In genomic region chr19:15047306-15047868, GRCm38 (mm10) we compare ENCODE assay signal across 22 mouse cellular contexts.
DNase-seq lines count a peak whose midpoint lies in the region; ATAC-seq and TF ChIP-seq lines count a peak whose summit lies in the region.
"Had no signal": no experiment of that assay in that cellular context is flagged by ENCODE, and none has a peak within 500 bp of the region (broad histone marks: within the 10 kb centered on the region; RNA-seq: fewer than 3 reads in every experiment).

No protein-coding gene starts in this region.

- no peak overlapping the region for H3K9ac ChIP-seq in limb, embryonic 14.5 days (ENCODE audit: low read depth, low read length, severe bottlenecking)
- H3K9ac ChIP-seq: heart, embryonic 13.5 days; hindbrain, embryonic 15.5 days; intestine, embryonic 15.5 days; liver, embryonic 15.5 days; lung, embryonic 14.5 days; midbrain, embryonic 15.5 days; neural tube, embryonic 15.5 days had no signal

- H3K4me3 ChIP-seq in limb, embryonic 14.5 days (replicated peaks; ENCODE audit: low read length): no peak overlapping the region
- H3K4me3 ChIP-seq in midbrain, embryonic 10.5 days: no peak overlapping the region
- H3K4me3 ChIP-seq: heart, embryonic 13.5 days; hindbrain, embryonic 15.5 days; intestine, embryonic 15.5 days; liver, embryonic 15.5 days; midbrain, embryonic 15.5 days; neural tube, embryonic 15.5 days had no signal

- H3K4me1 ChIP-seq in limb, embryonic 14.5 days (ENCODE audit: control insufficient read depth, insufficient read depth, low read length): no peaks in the 10 kb centered on the region
- H3K4me1 ChIP-seq in midbrain, embryonic 10.5 days: no peaks in the 10 kb centered on the region
- H3K4me1 ChIP-seq: hindbrain, embryonic 15.5 days; intestine, embryonic 15.5 days; liver, embryonic 15.5 days; midbrain, embryonic 15.5 days; neural tube, embryonic 15.5 days had no signal

- 70% methylated on average over 4 of the region's 4 CpGs for WGBS in limb, embryonic 14.5 days
- 87% methylated on average over 4 of the region's 4 CpGs for WGBS in midbrain, embryonic 10.5 days

- DNase-seq in adrenal gland, adult (ENCODE audit: inconsistent age in 2 of 2, low spot score in 1 of 2): peak; percentile 20 to 73
- no peak for DNase-seq in adrenal gland, adult 8-10 months
- peak; percentile 4 for DNase-seq in gastrocnemius, adult 18-20 months (ENCODE audit: low spot score)
- DNase-seq in gastrocnemius, adult 8-10 months (ENCODE audit: low spot score in 2 of 2): no peak
- peak; percentile 84 for DNase-seq in Muller cell, postnatal 12 days (ENCODE audit: inconsistent ontology term)
- no peak for DNase-seq in limb, embryonic 14.5 days (ENCODE audit: low spot score)
- no peak for DNase-seq in midbrain, embryonic 10.5 days (ENCODE audit: low spot score)
- DNase-seq: cerebellum, adult 11-12 months; kidney, adult 8-10 months; kidney, postnatal 4 days; right cerebral cortex, adult 18-20 months had no signal

- ATAC-seq in limb, embryonic 14.5 days (ENCODE audit: low FRiP score, low read depth): peak; percentile 81
- ATAC-seq in activated CD4-positive, CD25-positive, alpha-beta regulatory T cell, adult 4 months: no peak
- ATAC-seq: forebrain, embryonic 16.5 days; intestine, embryonic 15.5 days; midbrain, embryonic 15.5 days had no signal

- H3K27ac ChIP-seq in limb, embryonic 14.5 days (replicated peaks; ENCODE audit: low read depth, low read length): no peak overlapping the region
- H3K27ac ChIP-seq in midbrain, embryonic 10.5 days (replicated peaks): no peak overlapping the region
- H3K27ac ChIP-seq: heart, embryonic 13.5 days; hindbrain, embryonic 15.5 days; intestine, embryonic 15.5 days; kidney, postnatal 0 days; liver, embryonic 15.5 days; midbrain, embryonic 15.5 days; neural tube, embryonic 15.5 days had no signal

- H3K9me3 ChIP-seq in limb, embryonic 14.5 days (ENCODE audit: control insufficient read depth, low read length): no peaks in the 10 kb centered on the region
- no peaks in the 10 kb centered on the region for H3K9me3 ChIP-seq in midbrain, embryonic 10.5 days (replicated peaks)
- H3K9me3 ChIP-seq: heart, embryonic 13.5 days; hindbrain, embryonic 15.5 days; intestine, embryonic 15.5 days; liver, embryonic 15.5 days; midbrain, embryonic 15.5 days; neural tube, embryonic 15.5 days had no signal

- H3K4me2 ChIP-seq in limb, embryonic 14.5 days (replicated peaks; ENCODE audit: low read depth, low read length, severe bottlenecking): no peak overlapping the region
- H3K4me2 ChIP-seq: heart, embryonic 13.5 days; hindbrain, embryonic 15.5 days; intestine, embryonic 15.5 days; liver, embryonic 15.5 days; lung, embryonic 14.5 days; midbrain, embryonic 15.5 days; neural tube, embryonic 15.5 days had no signal

- H3K27me3 ChIP-seq in limb, embryonic 14.5 days (ENCODE audit: control insufficient read depth, insufficient read depth, low read length): no peaks in the 10 kb centered on the region
- peaks cover 9% of the 10 kb centered on the region; the same call in 1 of the 2 replicates for H3K27me3 ChIP-seq in midbrain, embryonic 10.5 days (ENCODE audit: low read depth, poor library complexity, severe bottlenecking)
- H3K27me3 ChIP-seq: CH12.LX; heart, embryonic 13.5 days; hindbrain, embryonic 15.5 days; intestine, embryonic 15.5 days; liver, embryonic 15.5 days; neural tube, embryonic 15.5 days had no signal

- TF ChIP-seq POLR2A in limb, embryonic 14.5 days (IDR thresholded peaks at IDR 0.05; ENCODE audit: borderline replicate concordance, extremely low read depth, insufficient read depth, insufficient read length): no peak

- no peaks in the 10 kb centered on the region for H3K36me3 ChIP-seq in limb, embryonic 14.5 days (ENCODE audit: control insufficient read depth, insufficient read depth, low read length)
- H3K36me3 ChIP-seq in midbrain, embryonic 10.5 days: no peaks in the 10 kb centered on the region
- H3K36me3 ChIP-seq: heart, embryonic 13.5 days; hindbrain, embryonic 15.5 days; intestine, embryonic 15.5 days; liver, embryonic 15.5 days; midbrain, embryonic 15.5 days; neural tube, embryonic 15.5 days had no signal

Comparison
In these comparisons a context has a peak if more than half of its experiments do, and no peak if none do; other contexts are left out.
1. DNase-seq: peak in adrenal gland, adult (2 of 2), gastrocnemius, adult 18-20 months (single experiment) and Muller cell, postnatal 12 days (single experiment); none in adrenal gland, adult 8-10 months (single experiment), gastrocnemius, adult 8-10 months (0 of 2), limb, embryonic 14.5 days (single experiment) and midbrain, embryonic 10.5 days (single experiment).